Mouse (Mus musculus): ENCODE measurements around the gene Hsf5. TPM values are rescaled to one million over a fixed set of nuclear protein-coding genes. Genes with fewer than 3 reads are reported as not detected.

Gene Hsf5
- polyA plus RNA-seq, 1 experiment from 2014 or later: 0.61 TPM

DNA sequence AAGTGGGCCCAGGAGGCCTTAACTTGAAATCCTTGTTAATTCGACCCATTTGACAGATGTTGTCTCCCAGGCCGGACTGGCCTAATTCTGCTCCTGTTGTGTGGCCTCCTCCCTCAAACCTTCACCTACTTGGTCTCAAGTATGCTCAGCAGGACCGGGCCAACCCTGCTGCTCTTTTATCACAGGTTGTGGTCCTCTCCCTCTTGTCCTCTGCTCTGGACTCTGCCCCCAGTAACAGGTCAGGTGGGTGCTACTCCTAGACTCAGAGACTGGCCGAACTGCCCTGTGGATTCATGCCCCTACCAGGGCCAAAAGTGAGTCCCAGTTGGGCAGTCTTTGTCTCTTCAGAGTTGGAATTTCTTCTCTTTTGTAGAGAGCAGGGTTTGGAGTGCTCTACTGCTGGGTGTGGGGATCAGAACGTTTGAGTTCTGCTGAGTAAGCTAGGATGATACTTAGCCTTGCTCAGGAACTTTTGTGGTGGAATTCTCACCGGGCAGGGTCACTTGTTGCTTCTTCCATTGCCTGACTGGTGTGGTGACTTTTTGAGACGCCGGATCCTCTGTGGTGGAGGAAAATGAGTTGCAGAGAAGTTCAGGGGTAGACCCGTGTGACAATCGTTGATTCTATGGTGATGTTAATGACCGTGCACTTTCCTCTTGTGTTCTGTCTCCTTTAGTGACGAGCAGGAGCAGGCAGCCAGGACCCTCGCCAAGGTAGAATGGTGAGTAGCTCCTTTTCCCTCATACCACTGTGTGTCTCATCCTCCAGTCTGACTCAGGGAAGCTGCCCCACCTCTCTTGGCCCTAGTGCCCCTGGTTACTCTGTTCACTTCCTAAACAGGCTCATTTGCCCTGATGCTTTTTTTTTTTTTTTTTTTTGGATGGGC is 24.0 kb upstream of the Hsf5 start:
- peaks cover 7% of the 10 kb centered on the region; the same call in 1 of the 2 replicates for H3K36me3 ChIP-seq (replicated peaks)
- ATAC-seq (replicated peaks): no peak
- peaks cover 64% of the 10 kb centered on the region for H3K4me1 ChIP-seq
- peak overlapping the region; percentile 78 for H3K4me2 ChIP-seq
- no peaks in the 10 kb centered on the region for H3K9me3 ChIP-seq
- H3K9ac ChIP-seq: peak overlapping the region; percentile 81
- H3K4me3 ChIP-seq: peak overlapping the region; percentile 72
- no peaks in the 10 kb centered on the region for H3K27me3 ChIP-seq (replicated peaks)
- peak overlapping the region; percentile 90 for H3K27ac ChIP-seq
- 35% methylated on average over 13 of the region's 13 CpGs for WGBS

DNA sequence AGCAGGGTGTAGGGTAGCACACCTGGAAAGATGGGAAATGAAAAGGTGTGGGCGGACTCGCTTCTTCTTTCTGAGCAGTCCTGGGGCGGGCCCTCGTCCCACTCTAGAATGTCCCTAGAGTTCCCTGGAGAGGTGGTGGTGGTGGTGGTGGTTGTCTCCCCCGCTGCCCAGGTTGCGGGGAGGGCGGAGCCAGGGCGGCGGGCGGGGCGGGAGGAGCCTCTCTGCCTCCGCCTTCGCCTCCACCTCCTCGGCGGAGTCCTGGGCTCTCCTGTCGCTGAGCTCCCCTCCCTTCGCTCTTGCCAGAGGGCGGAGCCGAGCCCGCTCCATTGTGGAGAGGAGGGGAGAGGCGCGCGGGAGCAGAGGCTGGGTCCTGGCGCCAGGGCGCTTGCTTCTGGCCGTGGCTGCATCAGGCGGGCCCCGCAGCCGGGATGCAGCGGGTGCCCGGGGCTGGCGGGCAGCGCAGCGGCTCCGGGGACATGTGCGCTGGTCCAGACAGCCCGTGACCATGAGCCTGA is 21.6 kb upstream of the Hsf5 start:
- H3K4me2 ChIP-seq: peak overlapping the region; percentile 70

DNA sequence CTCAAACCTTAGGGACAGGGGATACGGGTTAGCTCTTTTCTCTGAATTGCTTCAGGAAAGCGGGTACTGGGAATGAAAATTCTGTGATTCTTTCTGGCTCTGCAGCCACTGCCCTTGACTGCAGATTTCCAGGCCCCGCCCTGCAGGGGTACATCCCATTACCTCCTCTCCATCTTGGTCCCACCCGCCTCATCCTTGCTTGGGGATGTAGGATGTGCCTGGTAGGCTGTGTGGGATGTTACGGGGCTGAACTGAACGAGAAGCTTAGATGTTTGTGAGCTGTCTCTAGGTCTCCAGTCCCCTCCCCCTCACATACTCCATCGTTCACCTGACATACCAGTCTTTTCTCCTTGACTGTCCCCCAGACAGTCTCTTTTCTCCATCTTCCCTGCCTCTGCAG is 21.0 kb upstream of the Hsf5 start:
- Histone ChIP-seq H3K27me3 (replicated peaks) (no peaks in the 10 kb centered on the region), H3K36me3 (replicated peaks) (peaks cover 35% of the 10 kb centered on the region), H3K4me2 (peak overlapping the region; percentile 70), H3K4me3 (peak overlapping the region; percentile 72), H3K4me1 (peaks cover 45% of the 10 kb centered on the region), H3K27ac (peak overlapping the region; percentile 79), H3K9me3 (no peaks in the 10 kb centered on the region), H3K9ac (peak overlapping the region; percentile 92)
- WGBS: 3% methylated on average over 7 of the region's 7 CpGs
- no peak for ATAC-seq (replicated peaks)

More for the DNA sequence above, 21.6 kb upstream of the Hsf5 start:
- H3K36me3 ChIP-seq (replicated peaks): peaks cover 29% of the 10 kb centered on the region
- no peaks in the 10 kb centered on the region for H3K27me3 ChIP-seq (replicated peaks)
- H3K9me3 ChIP-seq: no peaks in the 10 kb centered on the region
- peak overlapping the region; percentile 79 for H3K27ac ChIP-seq
- peak overlapping the region; percentile 92 for H3K9ac ChIP-seq
- ATAC-seq (replicated peaks): peak; percentile 43
- under 1% methylated on average over 31 of the region's 37 CpGs for WGBS
- peaks cover 51% of the 10 kb centered on the region for H3K4me1 ChIP-seq
- H3K4me3 ChIP-seq: peak overlapping the region; percentile 72

DNA sequence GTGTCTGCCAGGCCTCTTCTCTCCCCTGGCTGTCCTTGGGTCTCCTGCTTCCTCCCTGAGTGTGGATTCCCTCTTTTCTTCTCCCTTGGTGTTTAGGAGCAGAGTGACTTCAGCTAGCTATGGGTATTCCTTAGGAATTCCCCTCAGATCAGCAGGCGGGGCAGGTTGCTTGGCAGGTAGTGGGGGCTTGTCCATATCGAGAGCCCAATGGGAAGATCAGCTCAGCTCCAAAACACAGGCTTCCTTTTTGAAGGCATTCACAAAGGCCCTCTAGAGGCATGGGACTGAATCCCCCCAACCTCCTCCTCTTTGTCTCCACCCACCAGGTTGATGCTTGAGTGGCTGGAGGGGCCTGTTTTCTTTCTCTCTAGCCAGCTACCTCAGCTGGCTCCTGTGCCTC is 20.5 kb upstream of the Hsf5 start:
- peak overlapping the region; percentile 72 for H3K4me3 ChIP-seq
- peak overlapping the region; percentile 92 for H3K9ac ChIP-seq
- peaks cover 38% of the 10 kb centered on the region for H3K36me3 ChIP-seq (replicated peaks)
- H3K27me3 ChIP-seq (replicated peaks): no peaks in the 10 kb centered on the region
- peaks cover 45% of the 10 kb centered on the region for H3K4me1 ChIP-seq
- no peaks in the 10 kb centered on the region for H3K9me3 ChIP-seq
- 24% methylated on average over 2 of the region's 2 CpGs for WGBS
- peak overlapping the region; percentile 70 for H3K4me2 ChIP-seq
- H3K27ac ChIP-seq: peak overlapping the region; percentile 79
- ATAC-seq (replicated peaks): no peak

DNA sequence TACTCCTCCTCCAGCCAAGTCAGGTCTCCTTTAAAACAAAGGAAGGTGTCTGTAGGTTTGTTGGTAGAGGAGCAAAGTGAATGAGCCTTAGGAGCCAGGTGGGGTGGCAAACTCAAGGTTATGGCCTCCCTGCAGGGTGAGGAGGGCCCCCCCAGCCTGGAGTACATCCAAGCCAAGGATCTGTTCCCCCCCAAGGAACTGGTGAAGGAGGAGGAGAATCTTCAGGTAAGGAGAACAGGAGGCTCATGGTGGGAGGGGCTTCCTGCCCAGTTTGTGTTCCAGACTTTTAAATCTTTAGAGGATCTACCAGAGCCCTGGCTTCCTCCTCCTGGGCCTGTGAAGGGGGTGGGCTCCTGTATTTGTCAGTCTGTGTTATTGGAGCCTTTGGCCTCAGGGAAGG is 19.9 kb upstream of the Hsf5 start:
- H3K4me1 ChIP-seq: peaks cover 45% of the 10 kb centered on the region
- peak overlapping the region; percentile 72 for H3K4me3 ChIP-seq
- H3K27ac ChIP-seq: peak overlapping the region; percentile 79; the same call in 1 of the 2 replicates
- no peaks in the 10 kb centered on the region for H3K27me3 ChIP-seq (replicated peaks)
- peak overlapping the region; percentile 70 for H3K4me2 ChIP-seq
- H3K9me3 ChIP-seq: no peaks in the 10 kb centered on the region
- no peak for ATAC-seq (replicated peaks)
- H3K9ac ChIP-seq: peak overlapping the region; percentile 92; the same call in 1 of the 2 replicates
- H3K36me3 ChIP-seq (replicated peaks): peaks cover 44% of the 10 kb centered on the region

DNA sequence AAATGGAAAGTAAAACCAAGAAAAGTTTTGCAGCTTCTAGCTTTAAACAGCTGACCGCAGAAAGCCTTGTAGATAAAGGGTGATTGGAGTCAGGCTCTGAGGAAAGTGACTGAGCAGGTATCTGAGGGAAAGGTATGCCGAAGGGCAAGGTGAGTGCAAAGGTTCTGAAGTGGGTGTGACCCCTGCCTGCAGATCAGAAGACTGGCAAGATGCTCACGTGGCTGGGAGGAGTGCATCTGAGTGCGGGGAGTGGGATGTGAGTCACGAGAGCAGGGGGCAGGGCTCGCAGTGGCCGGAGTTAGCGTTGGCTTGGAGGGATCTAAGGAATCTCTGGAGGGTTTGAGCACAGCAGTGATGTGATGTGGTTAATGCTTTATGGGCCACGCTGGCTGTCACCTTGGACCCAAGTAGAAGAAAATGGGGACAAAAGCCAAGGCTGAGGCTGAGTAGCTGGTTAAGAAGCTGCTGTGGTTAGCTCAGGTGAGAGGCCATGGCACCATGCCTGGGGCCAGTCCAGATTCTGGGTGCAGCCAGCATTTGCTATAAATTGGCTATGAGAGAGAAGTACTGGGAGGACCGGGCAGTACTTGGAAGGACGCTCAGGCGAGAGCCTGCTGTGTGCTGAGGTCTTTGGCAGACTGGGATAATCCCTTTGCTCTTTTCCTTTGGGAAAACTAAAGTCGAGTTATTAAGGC is 17.4 kb upstream of the Hsf5 start:
- WGBS: 87% methylated on average over 13 of the region's 13 CpGs
- ATAC-seq (replicated peaks): no peak
- Histone ChIP-seq H3K9ac (no peak overlapping the region), H3K27ac (no peak overlapping the region), H3K4me3 (no peak overlapping the region), H3K36me3 (replicated peaks) (peaks cover 69% of the 10 kb centered on the region), H3K27me3 (replicated peaks) (no peaks in the 10 kb centered on the region), H3K9me3 (no peaks in the 10 kb centered on the region), H3K4me1 (peaks cover 23% of the 10 kb centered on the region), H3K4me2 (no peak overlapping the region)

DNA sequence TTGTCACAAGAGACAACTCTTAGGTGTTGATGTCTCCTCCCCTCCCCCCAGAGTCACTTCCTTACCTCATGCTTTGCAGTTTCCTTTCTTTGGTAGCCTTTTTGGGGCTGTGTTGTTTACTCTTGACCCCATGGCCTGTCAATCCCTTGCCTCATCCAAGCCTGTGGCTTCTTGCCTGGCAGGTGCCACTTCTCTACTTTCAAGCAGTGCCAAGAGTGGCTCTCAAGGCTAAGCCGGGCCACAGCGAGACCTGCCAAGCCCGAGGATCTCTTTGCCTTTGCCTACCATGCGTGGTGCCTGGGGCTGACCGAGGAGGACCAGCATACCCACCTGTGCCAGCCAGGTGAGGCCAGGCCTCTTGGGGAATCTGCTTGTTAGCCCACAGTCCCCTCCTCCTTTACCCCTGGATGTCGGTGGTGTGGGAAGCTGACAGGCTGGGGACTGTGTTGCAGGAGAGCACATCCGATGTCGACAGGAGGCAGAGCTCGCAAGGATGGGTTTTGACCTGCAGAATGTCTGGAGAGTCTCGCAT is 16.6 kb upstream of the Hsf5 start:
- H3K4me2 ChIP-seq: no peak overlapping the region
- H3K9me3 ChIP-seq: no peaks in the 10 kb centered on the region
- no peak overlapping the region for H3K27ac ChIP-seq
- H3K4me1 ChIP-seq: peaks cover 16% of the 10 kb centered on the region
- H3K27me3 ChIP-seq (replicated peaks): no peaks in the 10 kb centered on the region
- no peak for ATAC-seq (replicated peaks)
- H3K36me3 ChIP-seq (replicated peaks): peaks cover 77% of the 10 kb centered on the region
- H3K4me3 ChIP-seq: no peak overlapping the region
- 96% methylated on average over 10 of the region's 10 CpGs for WGBS
- no peak overlapping the region for H3K9ac ChIP-seq

DNA sequence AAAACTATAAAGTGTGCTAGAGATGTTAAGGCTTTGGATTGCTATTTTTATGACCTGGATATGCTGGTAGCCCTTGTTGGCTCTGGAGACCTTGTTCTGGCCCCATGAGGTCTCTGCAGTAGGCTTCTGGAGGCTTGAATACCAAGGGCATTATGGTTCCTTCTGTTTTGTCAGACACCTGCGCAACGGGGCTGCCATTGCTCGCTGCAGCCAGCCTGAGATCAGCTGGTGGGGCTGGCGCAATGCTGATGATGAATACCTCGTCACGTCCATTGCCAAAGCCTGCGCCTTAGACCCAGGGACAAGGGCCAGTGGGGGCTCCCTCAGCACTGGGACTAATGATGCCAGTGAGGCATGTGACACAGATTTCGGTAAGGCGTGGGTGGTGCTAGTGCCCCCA is 14.7 kb upstream of the Hsf5 start:
- no peak overlapping the region for H3K9ac ChIP-seq
- H3K9me3 ChIP-seq: no peaks in the 10 kb centered on the region
- no peak overlapping the region for H3K27ac ChIP-seq
- H3K4me2 ChIP-seq: no peak overlapping the region
- peaks cover 93% of the 10 kb centered on the region for H3K36me3 ChIP-seq (replicated peaks)
- WGBS: 95% methylated on average over 9 of the region's 9 CpGs
- H3K4me3 ChIP-seq: no peak overlapping the region
- no peak for ATAC-seq (replicated peaks)
- peaks cover 6% of the 10 kb centered on the region for H3K4me1 ChIP-seq
- H3K27me3 ChIP-seq (replicated peaks): no peaks in the 10 kb centered on the region

DNA sequence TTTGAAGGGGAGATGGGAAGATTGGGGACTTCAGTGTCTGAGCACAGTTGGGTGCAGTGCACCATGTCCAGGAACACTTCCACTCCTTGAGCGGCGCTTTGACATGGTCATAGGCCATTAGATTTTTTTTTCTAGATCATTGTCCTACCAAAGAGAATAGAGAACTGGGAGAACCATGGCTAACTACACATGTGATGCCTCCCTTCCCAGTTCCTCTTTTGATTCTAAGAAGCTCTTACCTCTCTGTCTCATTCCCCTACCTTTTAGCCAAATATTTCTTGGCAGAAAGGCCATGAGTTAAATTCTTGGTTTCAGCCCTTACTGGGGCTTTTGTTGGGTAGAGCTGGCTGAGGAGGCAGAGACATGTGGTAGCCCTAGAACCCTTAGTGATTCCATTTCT is 13.4 kb upstream of the Hsf5 start:
- WGBS: 99% methylated on average over 2 of the region's 2 CpGs
- H3K9me3 ChIP-seq: no peaks in the 10 kb centered on the region
- H3K4me1 ChIP-seq: no peaks in the 10 kb centered on the region
- no peaks in the 10 kb centered on the region for H3K27me3 ChIP-seq (replicated peaks)
- H3K27ac ChIP-seq: no peak overlapping the region
- no peak overlapping the region for H3K4me3 ChIP-seq
- H3K9ac ChIP-seq: no peak overlapping the region
- ATAC-seq (replicated peaks): no peak
- peaks cover 93% of the 10 kb centered on the region for H3K36me3 ChIP-seq (replicated peaks)
- no peak overlapping the region for H3K4me2 ChIP-seq

DNA sequence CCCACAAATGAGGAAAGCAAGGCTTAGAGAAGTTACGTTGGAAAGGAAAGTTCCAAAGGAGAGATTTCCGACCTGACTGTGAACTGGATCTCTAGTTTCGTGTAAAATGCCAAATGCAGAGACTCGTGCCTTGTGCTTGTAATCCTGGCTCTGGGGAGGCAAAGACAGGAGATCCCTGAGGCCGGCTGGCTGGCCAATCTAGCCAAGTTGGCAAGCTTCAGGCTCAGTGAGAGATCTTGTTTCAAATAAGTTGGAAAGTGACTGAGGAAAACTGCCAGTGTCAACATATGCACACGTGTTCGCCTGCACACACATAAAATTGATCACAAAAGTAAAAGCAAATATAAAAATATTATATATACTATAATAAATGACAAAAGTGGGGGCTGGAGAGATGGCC is 7.7 kb upstream of the Hsf5 start:
- Histone ChIP-seq H3K4me2 (no peak overlapping the region), H3K9ac (no peak overlapping the region), H3K27ac (no peak overlapping the region), H3K9me3 (no peaks in the 10 kb centered on the region), H3K4me1 (no peaks in the 10 kb centered on the region), H3K36me3 (replicated peaks) (peaks cover 90% of the 10 kb centered on the region), H3K27me3 (replicated peaks) (no peaks in the 10 kb centered on the region), H3K4me3 (no peak overlapping the region)
- whole genome bisulfite sequencing: 91% methylated on average over 7 of the region's 7 CpGs
- no peak for ATAC-seq (replicated peaks)

DNA sequence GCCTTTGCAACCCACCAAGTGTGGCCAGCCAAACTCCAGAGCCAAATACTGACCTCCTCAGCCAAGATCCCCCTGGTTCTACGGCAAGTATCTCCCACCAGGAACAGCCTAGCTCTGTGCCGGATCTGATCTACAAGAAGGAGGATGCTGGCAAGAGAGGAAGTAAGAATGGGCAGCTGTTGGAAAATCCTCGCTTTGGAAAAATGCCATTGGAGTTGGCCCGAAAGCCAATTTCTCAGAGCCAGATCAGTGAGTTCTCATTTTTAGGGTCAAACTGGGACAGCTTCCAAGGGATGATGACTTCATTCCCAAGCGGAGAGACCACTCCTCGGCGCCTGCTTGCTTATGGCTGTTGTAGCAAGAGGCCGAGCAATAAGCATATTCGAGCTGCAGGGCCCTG is 5.4 kb upstream of the Hsf5 start:
- 90% methylated on average over 9 of the region's 9 CpGs for WGBS
- peaks cover 87% of the 10 kb centered on the region for H3K36me3 ChIP-seq (replicated peaks)
- H3K4me3 ChIP-seq: no peak overlapping the region
- no peak overlapping the region for H3K27ac ChIP-seq
- no peaks in the 10 kb centered on the region for H3K9me3 ChIP-seq
- H3K4me1 ChIP-seq: no peaks in the 10 kb centered on the region
- no peaks in the 10 kb centered on the region for H3K27me3 ChIP-seq (replicated peaks)
- no peak for ATAC-seq (replicated peaks)
- H3K9ac ChIP-seq: no peak overlapping the region
- H3K4me2 ChIP-seq: no peak overlapping the region

DNA sequence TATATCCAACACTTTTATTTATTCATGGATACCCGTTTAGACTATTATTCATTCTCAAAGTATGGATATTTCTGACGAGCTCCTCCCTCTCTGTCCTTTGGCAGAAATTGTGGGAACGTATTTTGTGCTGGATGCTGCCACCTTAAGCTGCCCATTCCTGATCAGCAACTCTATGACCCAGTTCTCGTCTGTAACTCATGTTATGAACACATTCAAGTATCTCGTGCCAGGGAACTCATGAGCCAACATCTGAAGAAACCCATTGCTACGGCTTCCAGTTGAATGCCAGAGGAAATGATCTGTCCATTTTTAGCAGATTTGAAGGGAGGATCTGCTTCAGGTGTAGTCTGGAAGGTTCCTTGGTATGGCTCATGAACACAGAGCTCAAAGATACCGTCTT is 3.0 kb upstream of the Hsf5 start:
- 92% methylated on average over 7 of the region's 7 CpGs for WGBS
- ATAC-seq (replicated peaks): no peak

More for the DNA sequence above, 3.0 kb upstream of the Hsf5 start:
- H3K27me3 ChIP-seq (replicated peaks): no peaks in the 10 kb centered on the region
- H3K27ac ChIP-seq: no peak overlapping the region
- H3K4me1 ChIP-seq: no peaks in the 10 kb centered on the region
- H3K36me3 ChIP-seq (replicated peaks): peaks cover 83% of the 10 kb centered on the region
- no peak overlapping the region for H3K9ac ChIP-seq
- H3K9me3 ChIP-seq: no peaks in the 10 kb centered on the region
- H3K4me2 ChIP-seq: no peak overlapping the region
- no peak overlapping the region for H3K4me3 ChIP-seq

Measured in midbrain, embryonic 15.5 days (tissue).